Mouse (Mus musculus): Measurements from ENCODE around the gene Ttc28. TPM values are rescaled to one million over a fixed set of nuclear protein-coding genes. Genes with fewer than 3 reads are reported as not detected.

Gene Ttc28
- polyA plus RNA-seq, 1 experiment, result 0.04 TPM

DNA sequence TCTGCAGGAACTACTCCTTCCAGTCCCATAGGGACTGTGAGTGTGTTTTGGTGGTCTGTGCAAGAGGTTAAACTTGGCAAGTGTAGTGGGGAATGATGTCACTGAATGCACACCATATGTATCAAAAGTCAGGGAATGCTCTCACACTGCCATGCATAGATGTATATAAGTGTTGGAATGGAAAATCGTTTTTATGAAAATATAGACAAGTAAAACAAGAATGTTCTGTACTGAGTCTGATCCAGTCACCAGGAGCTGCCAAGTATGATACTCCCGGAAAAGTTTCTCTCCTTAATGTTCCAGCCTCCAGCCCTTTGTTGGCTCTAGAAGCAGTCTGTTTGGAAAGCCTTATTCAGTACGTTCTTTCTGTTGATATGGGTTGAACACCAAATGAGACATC lies 48.7 kb downstream of the Ttc28 start:
- Histone ChIP-seq H3K27me3 (ENCODE audit: control insufficient read depth) (no peaks in the 10 kb centered on the region), H3K36me3 (ENCODE audit: control insufficient read depth) (no peaks in the 10 kb centered on the region), H3K4me1 (ENCODE audit: control insufficient read depth) (no peaks in the 10 kb centered on the region), H3K9me3 (ENCODE audit: control insufficient read depth, low read length) (no peaks in the 10 kb centered on the region), H3K4me3 (replicated peaks) (no peak overlapping the region)
- no peak for TF ChIP-seq TAL1 (IDR thresholded peaks at IDR 0.05; ENCODE audit: low read length)
- no peak for TF ChIP-seq GATA1 (IDR thresholded peaks at IDR 0.05; ENCODE audit: low read length)

DNA sequence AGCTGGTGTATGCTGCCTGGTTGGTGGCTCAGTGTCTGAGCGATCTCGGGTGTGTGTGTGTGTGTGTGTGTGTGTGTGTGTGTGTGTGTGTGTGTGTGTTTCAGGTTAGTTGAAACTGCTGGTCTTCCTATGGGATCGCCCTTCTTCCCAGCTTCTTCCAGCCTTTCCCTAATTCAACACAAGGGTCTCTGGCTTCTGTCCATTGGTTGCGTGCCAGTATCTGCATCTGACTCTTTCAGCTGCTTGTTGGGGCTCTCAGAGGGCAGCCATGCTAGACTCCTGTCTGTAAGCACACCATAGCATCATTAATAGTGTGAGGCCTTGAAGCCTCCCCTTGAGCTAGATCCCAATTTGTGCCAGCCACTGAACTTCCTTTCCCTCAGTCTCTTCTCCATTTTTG lies 49.7 kb downstream of the Ttc28 start:
- Histone ChIP-seq H3K27me3 (ENCODE audit: control insufficient read depth) (no peaks in the 10 kb centered on the region), H3K36me3 (ENCODE audit: control insufficient read depth) (no peaks in the 10 kb centered on the region), H3K9me3 (ENCODE audit: control insufficient read depth, low read length) (no peaks in the 10 kb centered on the region), H3K4me3 (replicated peaks) (no peak overlapping the region), H3K4me1 (ENCODE audit: control insufficient read depth) (no peaks in the 10 kb centered on the region)
- TF ChIP-seq GATA1 (IDR thresholded peaks at IDR 0.05; ENCODE audit: low read length), result no peak
- no peak for TF ChIP-seq TAL1 (IDR thresholded peaks at IDR 0.05; ENCODE audit: low read length)

DNA sequence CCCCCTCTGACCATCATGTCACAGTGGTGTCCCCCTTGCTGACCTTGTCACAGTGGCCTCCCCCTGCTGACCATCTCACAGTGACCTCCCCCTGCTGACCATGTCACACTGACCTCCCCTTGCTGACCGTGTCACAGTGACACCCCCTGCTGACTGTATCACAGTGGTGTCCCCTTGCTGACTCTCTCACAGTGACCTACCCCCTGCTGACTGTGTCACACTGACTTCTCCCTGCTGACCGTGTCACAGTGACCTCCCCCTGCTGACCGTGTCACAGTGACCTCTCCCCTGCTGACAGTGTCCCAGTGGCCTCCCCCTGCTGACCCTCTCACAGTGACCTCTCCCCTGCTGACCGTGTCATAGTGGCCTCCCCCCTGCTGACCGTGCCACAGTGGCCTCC lies 57.0 kb downstream of the Ttc28 start:
- H3K9me3 ChIP-seq (ENCODE audit: control insufficient read depth, low read length), result no peaks in the 10 kb centered on the region
- H3K27me3 ChIP-seq (ENCODE audit: control insufficient read depth), result no peaks in the 10 kb centered on the region
- no peaks in the 10 kb centered on the region for H3K36me3 ChIP-seq (ENCODE audit: control insufficient read depth)
- no peak for TF ChIP-seq TAL1 (IDR thresholded peaks at IDR 0.05; ENCODE audit: low read length)
- no peak for TF ChIP-seq GATA1 (IDR thresholded peaks at IDR 0.05; ENCODE audit: low read length)
- no peaks in the 10 kb centered on the region; the same call in 1 of the 2 replicates for H3K4me1 ChIP-seq (ENCODE audit: control insufficient read depth)
- H3K4me3 ChIP-seq (replicated peaks), result no peak overlapping the region

DNA sequence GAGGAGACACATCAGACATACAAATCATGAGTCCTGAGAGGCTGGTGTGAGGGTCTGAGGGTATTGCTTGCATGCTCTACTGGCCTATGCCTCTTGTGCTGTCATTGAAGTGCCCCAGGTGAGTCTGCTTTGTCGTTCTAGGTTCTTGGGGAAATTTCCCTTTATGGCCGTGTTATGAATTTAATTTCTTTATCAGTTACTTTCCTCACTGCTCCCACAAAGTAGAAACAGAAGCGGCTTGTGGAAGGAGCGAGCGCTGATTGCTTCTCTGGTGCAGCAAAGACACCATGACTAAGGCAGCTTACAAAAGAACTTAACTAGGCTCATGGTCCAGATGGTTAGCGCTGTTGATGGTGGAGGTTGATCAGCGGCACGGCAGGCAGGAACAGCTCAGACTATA lies 64.7 kb downstream of the Ttc28 start:
- Histone ChIP-seq H3K36me3 (ENCODE audit: control insufficient read depth) (no peaks in the 10 kb centered on the region), H3K4me1 (ENCODE audit: control insufficient read depth) (no peaks in the 10 kb centered on the region), H3K9me3 (ENCODE audit: control insufficient read depth, low read length) (no peaks in the 10 kb centered on the region), H3K4me3 (replicated peaks) (no peak overlapping the region), H3K27me3 (ENCODE audit: control insufficient read depth) (no peaks in the 10 kb centered on the region)
- TF ChIP-seq GATA1 (IDR thresholded peaks at IDR 0.05; ENCODE audit: low read length) (no peak), TAL1 (IDR thresholded peaks at IDR 0.05; ENCODE audit: low read length) (no peak)

DNA sequence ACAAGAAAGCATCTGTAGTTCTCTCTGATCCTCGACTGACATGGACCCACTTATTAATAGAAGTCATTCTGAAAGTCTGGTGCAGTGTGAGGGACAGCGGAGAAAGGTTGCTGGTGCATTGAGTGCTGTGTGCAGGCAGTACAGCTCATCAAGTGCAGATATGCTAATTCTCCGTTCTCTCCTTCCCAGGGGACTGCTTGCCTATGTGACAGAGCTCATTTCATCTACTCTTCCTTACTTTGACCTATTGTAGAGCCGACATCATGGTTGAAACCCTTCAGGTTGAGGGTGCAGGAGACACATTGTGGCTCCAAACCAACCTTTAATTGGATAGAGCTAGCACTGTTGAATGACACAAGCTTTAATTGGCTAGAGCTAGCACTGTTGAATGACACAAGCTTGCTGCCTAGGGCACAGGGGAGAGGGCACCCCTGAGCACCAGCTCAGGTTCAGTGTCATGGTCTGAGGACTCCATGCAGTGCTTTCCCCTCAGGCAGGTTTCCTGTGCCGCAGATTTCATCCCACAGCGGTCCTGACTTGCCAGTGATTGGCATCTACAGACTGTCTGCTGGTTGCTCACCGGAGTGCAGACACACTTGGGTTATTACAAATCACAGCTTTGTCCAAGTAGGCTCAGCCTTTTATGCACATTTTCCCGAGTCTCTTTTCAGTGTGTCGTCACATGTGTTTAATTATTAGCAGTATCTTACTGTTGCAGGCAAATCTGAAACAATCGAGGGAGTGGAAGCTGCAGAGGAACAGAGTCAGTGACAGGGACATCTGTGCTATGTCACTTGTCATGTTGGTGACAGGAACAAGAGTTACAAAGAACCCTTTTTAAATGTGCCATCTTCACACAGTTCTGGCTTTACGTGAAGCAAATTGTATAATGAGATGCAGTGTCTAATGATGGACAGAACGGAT lies 69.1 kb downstream of the Ttc28 start:
- Histone ChIP-seq H3K4me1 (ENCODE audit: control insufficient read depth) (no peaks in the 10 kb centered on the region), H3K27me3 (ENCODE audit: control insufficient read depth) (no peaks in the 10 kb centered on the region), H3K9me3 (ENCODE audit: control insufficient read depth, low read length) (no peaks in the 10 kb centered on the region), H3K36me3 (ENCODE audit: control insufficient read depth) (no peaks in the 10 kb centered on the region), H3K4me3 (replicated peaks) (no peak overlapping the region)
- TF ChIP-seq TAL1 (IDR thresholded peaks at IDR 0.05; ENCODE audit: low read length) (no peak), GATA1 (IDR thresholded peaks at IDR 0.05; ENCODE audit: low read length) (no peak)

DNA sequence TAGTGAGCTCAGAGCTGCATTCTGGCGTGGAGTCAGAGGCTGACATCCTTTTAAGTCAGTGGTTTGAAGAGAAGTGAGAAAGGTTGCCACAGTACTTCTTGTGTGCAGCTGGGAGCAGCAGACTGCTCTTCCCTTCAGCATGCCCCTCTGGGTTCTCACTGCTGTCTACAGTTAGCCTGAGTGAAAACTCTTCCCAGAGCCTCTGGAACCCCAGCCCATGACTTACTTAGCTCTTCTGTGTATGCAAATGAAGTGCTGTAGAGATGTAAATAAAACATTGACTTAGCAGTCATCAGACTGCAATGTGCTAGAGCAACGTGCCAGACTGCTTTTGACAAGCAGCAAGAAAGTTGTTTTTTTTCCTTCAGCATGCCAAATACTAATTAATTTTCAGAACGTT lies 70.2 kb downstream of the Ttc28 start:
- Histone ChIP-seq H3K9me3 (ENCODE audit: control insufficient read depth, low read length) (no peaks in the 10 kb centered on the region), H3K4me3 (replicated peaks) (no peak overlapping the region), H3K27me3 (ENCODE audit: control insufficient read depth) (no peaks in the 10 kb centered on the region), H3K4me1 (ENCODE audit: control insufficient read depth) (no peaks in the 10 kb centered on the region), H3K36me3 (ENCODE audit: control insufficient read depth) (no peaks in the 10 kb centered on the region)
- TF ChIP-seq GATA1 (IDR thresholded peaks at IDR 0.05; ENCODE audit: low read length) (no peak), TAL1 (IDR thresholded peaks at IDR 0.05; ENCODE audit: low read length) (no peak)

DNA sequence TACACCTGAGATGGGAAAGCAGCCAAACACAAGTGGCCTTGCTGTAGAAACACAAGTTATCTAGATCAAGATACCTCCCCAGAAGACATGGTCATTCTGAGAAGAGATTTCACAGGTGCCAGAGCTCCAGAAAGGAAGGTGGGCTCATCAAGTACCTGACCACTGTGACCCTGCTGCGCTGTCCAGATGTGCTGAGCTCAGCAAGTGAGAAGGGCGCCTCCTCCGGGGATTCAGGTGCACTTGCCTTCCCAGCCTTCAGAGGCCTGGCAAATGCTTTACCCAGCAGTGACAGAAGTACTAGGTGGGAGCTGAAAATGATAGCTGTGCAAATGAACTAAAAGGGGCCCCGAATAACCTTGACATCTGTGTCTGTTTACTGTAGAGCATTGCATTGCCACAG lies 78.6 kb downstream of the Ttc28 start:
- H3K36me3 ChIP-seq (ENCODE audit: control insufficient read depth), result no peaks in the 10 kb centered on the region
- TF ChIP-seq TAL1 (IDR thresholded peaks at IDR 0.05; ENCODE audit: low read length), result no peak
- TF ChIP-seq GATA1 (IDR thresholded peaks at IDR 0.05; ENCODE audit: low read length), result no peak
- H3K4me3 ChIP-seq (replicated peaks), result no peak overlapping the region
- no peaks in the 10 kb centered on the region for H3K27me3 ChIP-seq (ENCODE audit: control insufficient read depth)
- no peaks in the 10 kb centered on the region for H3K9me3 ChIP-seq (ENCODE audit: control insufficient read depth, low read length)
- no peaks in the 10 kb centered on the region for H3K4me1 ChIP-seq (ENCODE audit: control insufficient read depth)

DNA sequence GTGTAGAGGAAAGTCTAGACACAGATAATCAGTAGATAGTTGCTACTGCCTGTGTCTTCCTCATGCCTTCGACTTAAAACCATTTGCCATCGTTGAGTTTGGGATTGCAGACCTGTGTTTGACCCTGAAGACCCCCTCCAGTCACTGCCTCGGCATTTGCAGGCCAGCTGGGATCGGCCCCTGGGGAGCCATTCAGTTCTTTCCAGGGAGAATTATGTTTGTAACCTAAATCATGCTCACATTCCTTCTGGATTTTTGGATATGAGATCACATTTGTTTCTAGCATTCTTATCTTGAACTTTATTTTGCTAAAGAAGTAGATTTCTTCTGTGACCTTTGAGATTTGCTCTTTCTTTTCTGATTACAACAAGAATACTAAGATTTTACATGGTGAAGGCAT lies 80.5 kb downstream of the Ttc28 start:
- Histone ChIP-seq H3K4me1 (ENCODE audit: control insufficient read depth) (no peaks in the 10 kb centered on the region), H3K27me3 (ENCODE audit: control insufficient read depth) (no peaks in the 10 kb centered on the region), H3K9me3 (ENCODE audit: control insufficient read depth, low read length) (no peaks in the 10 kb centered on the region), H3K4me3 (replicated peaks) (no peak overlapping the region), H3K36me3 (ENCODE audit: control insufficient read depth) (no peaks in the 10 kb centered on the region)
- TF ChIP-seq TAL1 (IDR thresholded peaks at IDR 0.05; ENCODE audit: low read length) (no peak), GATA1 (IDR thresholded peaks at IDR 0.05; ENCODE audit: low read length) (no peak)

DNA sequence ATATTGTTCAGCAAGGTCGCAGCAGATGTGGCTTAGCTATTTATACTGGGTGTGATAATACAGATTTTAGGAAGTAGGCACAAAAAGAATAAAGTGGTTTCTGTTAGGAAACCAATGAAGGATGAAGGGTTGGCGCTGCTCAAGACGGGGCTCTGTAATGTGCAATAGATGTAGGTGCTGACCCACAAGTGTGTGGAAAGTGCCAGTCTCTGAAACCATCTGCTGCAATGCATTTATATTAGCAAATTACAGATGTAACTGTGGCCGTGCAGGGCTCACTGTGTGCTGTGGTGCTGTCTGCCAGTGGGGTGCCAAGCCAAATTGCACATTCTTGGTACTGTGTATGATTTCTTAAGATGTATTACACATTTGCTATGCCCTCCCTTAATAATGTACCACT lies 81.3 kb downstream of the Ttc28 start:
- H3K4me3 ChIP-seq (replicated peaks), result no peak overlapping the region
- TF ChIP-seq GATA1 (IDR thresholded peaks at IDR 0.05; ENCODE audit: low read length) (no peak), TAL1 (IDR thresholded peaks at IDR 0.05; ENCODE audit: low read length) (no peak)
- no peaks in the 10 kb centered on the region for H3K4me1 ChIP-seq (ENCODE audit: control insufficient read depth)

More for the DNA sequence above, 81.3 kb downstream of the Ttc28 start:
- Histone ChIP-seq H3K36me3 (ENCODE audit: control insufficient read depth) (no peaks in the 10 kb centered on the region), H3K9me3 (ENCODE audit: control insufficient read depth, low read length) (no peaks in the 10 kb centered on the region), H3K27me3 (ENCODE audit: control insufficient read depth) (no peaks in the 10 kb centered on the region)

Data from erythroblast, embryonic 14.5 days (primary cell).